Mouse (Mus musculus): ENCODE measurements around the gene Slco3a1. TPM values are rescaled to one million over a fixed set of nuclear protein-coding genes. Genes with fewer than 3 reads are reported as not detected.
A peak's percentile ranks its signal among the peaks of the same experiment; 100 is the strongest.

Gene Slco3a1
- polyA plus RNA-seq, 1 experiment from 2014 or later, result 6.7 TPM

- Histone ChIP-seq H3K9me3 (ENCODE audit: control insufficient read depth, low read length) (no peaks in the 10 kb centered on the region), H3K4me2 (ENCODE audit: low read depth, low read length) (no peak overlapping the region), H3K4me1 (ENCODE audit: control insufficient read depth, insufficient read depth, low read length) (peaks cover 5% of the 10 kb centered on the region; the same call in 1 of the 2 replicates), H3K4me3 (ENCODE audit: low read length) (no peak overlapping the region), H3K27me3 (replicated peaks; ENCODE audit: control insufficient read depth, insufficient read depth, low read length) (no peaks in the 10 kb centered on the region), H3K36me3 (ENCODE audit: control insufficient read depth, insufficient read depth, low read length) (no peaks in the 10 kb centered on the region), H3K27ac (ENCODE audit: low read length) (0 out of 2 replicates have a peak overlapping the region, but pooled peaks have one; percentile 1), H3K9ac (ENCODE audit: low read depth, low read length) (no peak overlapping the region)
- no peak for ATAC-seq
- 39% methylated on average over 8 of the region's 8 CpGs for WGBS
These were observed 95.9 kb downstream of the Slco3a1 start for GRCm38 (mm10) chr7:74458475-74459221.

- Histone ChIP-seq H3K27me3 (replicated peaks; ENCODE audit: control insufficient read depth, insufficient read depth, low read length) (no peaks in the 10 kb centered on the region), H3K4me3 (ENCODE audit: low read length) (no peak overlapping the region), H3K9me3 (ENCODE audit: control insufficient read depth, low read length) (no peaks in the 10 kb centered on the region), H3K4me1 (ENCODE audit: control insufficient read depth, insufficient read depth, low read length) (peaks cover 5% of the 10 kb centered on the region; the same call in 1 of the 2 replicates), H3K27ac (ENCODE audit: low read length) (no peak overlapping the region), H3K4me2 (ENCODE audit: low read depth, low read length) (no peak overlapping the region), H3K9ac (ENCODE audit: low read depth, low read length) (no peak overlapping the region), H3K36me3 (ENCODE audit: control insufficient read depth, insufficient read depth, low read length) (no peaks in the 10 kb centered on the region)
- 86% methylated on average over 5 of the region's 5 CpGs for WGBS
- ATAC-seq, result no peak
These were observed 97.1 kb downstream of the Slco3a1 start for GRCm38 (mm10) chr7:74457347-74457975.

GRCm38 (mm10) chr7:74456781-74457180 is 97.8 kb downstream of the Slco3a1 start:
- H3K36me3 ChIP-seq (ENCODE audit: control insufficient read depth, insufficient read depth, low read length), result no peaks in the 10 kb centered on the region
- 73% methylated on average over 2 of the region's 2 CpGs for WGBS

DNA sequence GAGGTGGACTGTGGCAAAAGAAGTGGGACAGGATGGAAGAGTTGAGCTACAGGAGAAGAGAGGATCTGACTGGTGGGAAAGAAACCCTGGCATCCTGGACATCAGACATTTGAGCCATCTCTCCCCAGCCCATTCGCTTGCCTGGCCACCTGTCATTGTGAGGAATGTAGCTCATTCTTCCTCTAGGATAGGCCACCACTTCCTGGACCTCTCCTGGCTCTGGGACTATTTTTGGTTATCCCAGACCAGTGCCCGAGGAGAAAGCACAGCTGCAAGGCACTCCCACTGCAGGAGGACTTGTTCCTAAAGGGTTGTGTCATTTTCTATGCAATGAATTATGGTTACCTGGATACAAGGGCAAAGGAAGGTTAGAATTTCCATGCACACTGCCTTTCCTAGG is 103.5 kb downstream of the Slco3a1 start:
- no peaks in the 10 kb centered on the region for H3K9me3 ChIP-seq (ENCODE audit: control insufficient read depth, low read length)
- H3K36me3 ChIP-seq (ENCODE audit: control insufficient read depth, insufficient read depth, low read length), result no peaks in the 10 kb centered on the region
- H3K4me3 ChIP-seq (ENCODE audit: low read length), result no peak overlapping the region
- no peak overlapping the region for H3K4me2 ChIP-seq (ENCODE audit: low read depth, low read length)
- ATAC-seq, result no peak
- H3K4me1 ChIP-seq (ENCODE audit: control insufficient read depth, insufficient read depth, low read length), result no peaks in the 10 kb centered on the region
- H3K27ac ChIP-seq (ENCODE audit: low read length), result no peak overlapping the region
- H3K27me3 ChIP-seq (replicated peaks; ENCODE audit: control insufficient read depth, insufficient read depth, low read length), result no peaks in the 10 kb centered on the region
- no peak overlapping the region for H3K9ac ChIP-seq (ENCODE audit: low read depth, low read length)
- WGBS, result 51% methylated on average over 2 of the region's 2 CpGs

More at GRCm38 (mm10) chr7:74456781-74457180, 97.8 kb downstream of the Slco3a1 start:
- Histone ChIP-seq H3K27ac (ENCODE audit: low read length) (no peak overlapping the region), H3K4me3 (ENCODE audit: low read length) (no peak overlapping the region), H3K27me3 (replicated peaks; ENCODE audit: control insufficient read depth, insufficient read depth, low read length) (no peaks in the 10 kb centered on the region), H3K4me2 (ENCODE audit: low read depth, low read length) (no peak overlapping the region), H3K4me1 (ENCODE audit: control insufficient read depth, insufficient read depth, low read length) (peaks cover 5% of the 10 kb centered on the region; the same call in 1 of the 2 replicates), H3K9ac (ENCODE audit: low read depth, low read length) (no peak overlapping the region), H3K9me3 (ENCODE audit: control insufficient read depth, low read length) (no peaks in the 10 kb centered on the region)
- ATAC-seq, result no peak

DNA sequence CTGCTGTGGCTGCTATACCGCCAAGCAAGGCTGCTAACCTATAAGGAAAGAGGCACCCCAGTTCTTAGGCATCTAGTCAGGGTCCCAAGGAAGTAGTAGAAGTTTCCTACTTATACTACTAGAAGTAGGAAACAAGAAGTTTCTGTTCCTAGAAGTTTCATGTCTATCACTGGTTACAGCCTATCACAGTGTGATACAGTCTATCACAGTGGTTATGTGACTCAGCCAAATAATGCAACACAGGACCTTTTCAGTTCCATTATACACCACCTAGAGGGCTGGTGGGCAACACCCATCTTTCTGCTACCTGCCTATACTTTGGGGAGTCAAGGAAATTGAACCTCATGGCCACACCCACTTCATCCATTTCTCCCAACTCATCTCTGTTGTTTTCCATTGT is 104.8 kb downstream of the Slco3a1 start:
- 90% methylated on average over 1 of the region's 1 CpGs for WGBS
- Histone ChIP-seq H3K4me2 (ENCODE audit: low read depth, low read length) (no peak overlapping the region), H3K27me3 (replicated peaks; ENCODE audit: control insufficient read depth, insufficient read depth, low read length) (no peaks in the 10 kb centered on the region), H3K36me3 (ENCODE audit: control insufficient read depth, insufficient read depth, low read length) (no peaks in the 10 kb centered on the region), H3K4me1 (ENCODE audit: control insufficient read depth, insufficient read depth, low read length) (no peaks in the 10 kb centered on the region), H3K4me3 (ENCODE audit: low read length) (no peak overlapping the region), H3K9ac (ENCODE audit: low read depth, low read length) (no peak overlapping the region), H3K27ac (ENCODE audit: low read length) (no peak overlapping the region), H3K9me3 (ENCODE audit: control insufficient read depth, low read length) (no peaks in the 10 kb centered on the region)
- no peak for ATAC-seq

- H3K36me3 ChIP-seq (ENCODE audit: control insufficient read depth, insufficient read depth, low read length), result no peaks in the 10 kb centered on the region
- H3K4me1 ChIP-seq (ENCODE audit: control insufficient read depth, insufficient read depth, low read length), result no peaks in the 10 kb centered on the region
- no peaks in the 10 kb centered on the region for H3K9me3 ChIP-seq (ENCODE audit: control insufficient read depth, low read length)
- 12% methylated on average over 2 of the region's 2 CpGs for WGBS
- H3K9ac ChIP-seq (ENCODE audit: low read depth, low read length), result no peak overlapping the region
- H3K4me2 ChIP-seq (ENCODE audit: low read depth, low read length), result no peak overlapping the region
- H3K27ac ChIP-seq (ENCODE audit: low read length), result no peak overlapping the region
- H3K4me3 ChIP-seq (ENCODE audit: low read length), result no peak overlapping the region
- ATAC-seq, result no peak
- no peaks in the 10 kb centered on the region for H3K27me3 ChIP-seq (replicated peaks; ENCODE audit: control insufficient read depth, insufficient read depth, low read length)
These were observed 106.8 kb downstream of the Slco3a1 start for GRCm38 (mm10) chr7:74447781-74448180.

- ATAC-seq, result no peak
These were observed 109.4 kb downstream of the Slco3a1 start for GRCm38 (mm10) chr7:74445148-74445547.

GRCm38 (mm10) chr7:74442380-74442779 is 112.2 kb downstream of the Slco3a1 start:
- Histone ChIP-seq H3K9me3 (ENCODE audit: control insufficient read depth, low read length) (no peaks in the 10 kb centered on the region), H3K36me3 (ENCODE audit: control insufficient read depth, insufficient read depth, low read length) (no peaks in the 10 kb centered on the region), H3K4me1 (ENCODE audit: control insufficient read depth, insufficient read depth, low read length) (no peaks in the 10 kb centered on the region), H3K9ac (ENCODE audit: low read depth, low read length) (no peak overlapping the region), H3K4me3 (ENCODE audit: low read length) (no peak overlapping the region), H3K27me3 (replicated peaks; ENCODE audit: control insufficient read depth, insufficient read depth, low read length) (no peaks in the 10 kb centered on the region), H3K4me2 (ENCODE audit: low read depth, low read length) (no peak overlapping the region), H3K27ac (ENCODE audit: low read length) (no peak overlapping the region)
- WGBS, result 78% methylated on average over 5 of the region's 5 CpGs
- ATAC-seq, result no peak

More at GRCm38 (mm10) chr7:74445148-74445547, 109.4 kb downstream of the Slco3a1 start:
- Histone ChIP-seq H3K4me3 (ENCODE audit: low read length) (no peak overlapping the region), H3K4me2 (ENCODE audit: low read depth, low read length) (no peak overlapping the region), H3K9ac (ENCODE audit: low read depth, low read length) (no peak overlapping the region), H3K27me3 (replicated peaks; ENCODE audit: control insufficient read depth, insufficient read depth, low read length) (no peaks in the 10 kb centered on the region), H3K9me3 (ENCODE audit: control insufficient read depth, low read length) (no peaks in the 10 kb centered on the region), H3K27ac (ENCODE audit: low read length) (no peak overlapping the region), H3K36me3 (ENCODE audit: control insufficient read depth, insufficient read depth, low read length) (no peaks in the 10 kb centered on the region), H3K4me1 (ENCODE audit: control insufficient read depth, insufficient read depth, low read length) (no peaks in the 10 kb centered on the region)
- WGBS, result 79% methylated on average over 5 of the region's 5 CpGs

DNA sequence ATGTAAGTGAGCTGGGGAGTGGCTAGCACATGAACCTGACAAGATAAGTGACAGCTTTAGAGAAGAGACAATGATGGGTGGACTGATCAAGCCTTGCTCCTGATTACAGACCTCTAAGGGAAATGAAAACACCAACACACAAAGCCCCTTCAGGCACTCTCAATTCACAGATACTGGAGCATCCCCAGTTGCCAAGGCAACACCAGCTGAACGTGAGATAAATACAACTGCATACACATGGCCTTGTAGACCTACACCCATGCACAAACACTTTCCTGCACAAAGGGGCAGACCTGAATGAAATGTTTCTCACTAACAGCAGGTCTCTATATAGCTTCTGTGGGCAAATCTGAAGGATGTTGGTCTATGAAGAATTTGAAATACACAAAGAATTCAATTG is 117.0 kb downstream of the Slco3a1 start:
- Histone ChIP-seq H3K27me3 (replicated peaks; ENCODE audit: control insufficient read depth, insufficient read depth, low read length) (no peaks in the 10 kb centered on the region), H3K4me2 (ENCODE audit: low read depth, low read length) (no peak overlapping the region), H3K36me3 (ENCODE audit: control insufficient read depth, insufficient read depth, low read length) (no peaks in the 10 kb centered on the region), H3K27ac (ENCODE audit: low read length) (no peak overlapping the region), H3K4me1 (ENCODE audit: control insufficient read depth, insufficient read depth, low read length) (no peaks in the 10 kb centered on the region), H3K4me3 (ENCODE audit: low read length) (no peak overlapping the region), H3K9me3 (ENCODE audit: control insufficient read depth, low read length) (no peaks in the 10 kb centered on the region), H3K9ac (ENCODE audit: low read depth, low read length) (no peak overlapping the region)
- 24% methylated on average over 1 of the region's 1 CpGs for WGBS
- ATAC-seq, result no peak
